Mouse (Mus musculus) left cerebral cortex, adult 9 months (tissue): Measurements from ENCODE around the gene Asic2.

Experiments
- DNase-seq, 2 experiments: peaks; one replicate each; pipeline ENCODE4 v3.0.0; 2022; ENCODE audit warnings: low spot score in 2 of 2

Asic2 gene

DNA sequence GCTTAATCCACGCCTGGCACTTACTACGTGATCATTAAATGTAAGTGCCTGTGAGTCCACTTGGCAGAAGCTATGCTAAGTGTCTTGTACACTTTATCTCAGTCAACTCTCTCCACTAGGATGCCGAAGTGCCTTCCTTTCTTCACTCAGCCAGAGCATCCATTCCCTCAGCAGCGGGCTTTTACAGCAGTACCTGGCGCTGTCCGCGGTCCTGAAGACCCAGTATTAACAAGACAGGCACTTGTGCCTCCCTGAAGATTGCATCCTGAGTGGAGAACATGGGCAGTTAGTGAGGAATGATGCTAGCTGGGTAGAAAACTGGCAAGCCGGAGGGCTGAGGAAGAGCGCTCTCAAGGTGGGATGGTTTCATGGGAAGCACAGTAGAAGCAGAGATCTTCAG is 852.6 kb downstream of the Asic2 start:
- no peak for DNase-seq

DNA sequence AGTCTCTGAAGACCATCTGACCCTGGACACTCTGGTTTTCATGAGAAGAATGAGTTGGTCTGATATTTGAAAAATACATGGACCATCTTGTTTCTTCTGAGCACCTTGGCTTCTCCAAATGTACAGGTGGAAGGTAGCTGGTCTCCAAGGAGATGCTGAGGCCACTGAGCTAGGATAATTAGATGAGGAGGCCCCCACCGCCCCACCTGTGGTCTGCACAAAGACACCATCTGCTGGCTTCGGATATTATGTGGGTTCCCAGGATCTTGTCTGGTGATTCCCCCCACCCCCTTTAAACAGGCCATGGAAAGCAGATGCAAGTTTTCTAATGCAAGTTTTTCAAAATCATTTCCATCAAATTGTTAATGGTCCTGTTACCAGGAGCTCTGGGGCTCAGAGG is 856.6 kb downstream of the Asic2 start:
- DNase-seq: no peak

DNA sequence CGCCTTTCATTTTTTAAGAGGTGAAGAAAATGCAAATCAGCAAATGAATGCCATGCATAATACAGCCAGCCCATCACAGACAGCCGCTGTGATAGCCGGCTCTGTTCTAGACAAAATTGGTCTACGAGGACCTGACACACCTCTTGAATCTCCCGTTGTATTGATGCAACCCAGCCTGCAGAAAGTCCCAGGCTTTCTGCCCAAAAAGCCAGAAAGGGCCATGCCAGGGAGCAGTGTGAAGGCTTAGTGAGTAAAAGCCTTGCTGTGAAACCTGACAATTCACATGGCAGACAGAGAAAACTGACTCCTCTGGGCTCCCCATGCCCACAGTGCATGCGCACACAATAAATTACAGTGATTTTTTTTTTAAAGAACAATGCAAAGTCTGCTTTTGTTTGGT is 858.2 kb downstream of the Asic2 start:
- DNase-seq: no peak

DNA sequence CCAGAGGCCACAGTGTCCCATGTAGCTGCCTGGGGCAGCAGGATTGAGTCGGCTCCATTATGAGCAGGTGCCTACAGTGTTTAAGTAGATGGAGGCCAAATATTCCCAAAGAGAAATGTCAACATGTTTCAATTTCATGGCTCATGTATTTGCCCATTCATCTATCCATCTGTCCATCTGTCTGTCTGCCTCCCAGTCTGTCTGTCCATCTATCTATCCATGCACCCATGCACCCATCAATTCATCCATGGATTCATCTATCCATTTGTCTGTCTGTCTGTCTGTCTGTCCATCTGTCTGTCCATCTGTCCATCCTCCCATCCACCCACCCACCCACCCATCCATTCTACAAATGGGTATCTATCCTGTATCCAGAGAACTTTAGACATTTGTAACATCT is 861.3 kb downstream of the Asic2 start:
- no peak for DNase-seq

DNA sequence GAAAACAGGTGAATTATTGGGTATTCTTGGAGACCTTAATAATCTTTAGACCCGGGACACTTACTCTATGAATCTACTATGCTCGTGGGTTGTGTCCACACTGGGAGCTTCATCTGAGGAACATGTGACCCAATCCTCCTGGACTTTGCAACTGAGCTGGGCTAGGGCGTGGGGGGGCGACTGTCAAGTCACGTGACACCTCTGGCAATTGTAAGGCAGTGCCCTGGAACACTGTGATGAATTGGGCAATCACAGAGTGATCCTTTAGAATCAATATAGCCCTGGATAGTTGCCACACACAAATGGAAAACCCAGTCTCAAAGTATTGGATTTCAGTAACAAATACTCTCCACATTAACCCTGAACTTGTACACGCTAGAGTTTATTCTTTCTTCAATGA is 867.4 kb downstream of the Asic2 start:
- no peak for DNase-seq

DNA sequence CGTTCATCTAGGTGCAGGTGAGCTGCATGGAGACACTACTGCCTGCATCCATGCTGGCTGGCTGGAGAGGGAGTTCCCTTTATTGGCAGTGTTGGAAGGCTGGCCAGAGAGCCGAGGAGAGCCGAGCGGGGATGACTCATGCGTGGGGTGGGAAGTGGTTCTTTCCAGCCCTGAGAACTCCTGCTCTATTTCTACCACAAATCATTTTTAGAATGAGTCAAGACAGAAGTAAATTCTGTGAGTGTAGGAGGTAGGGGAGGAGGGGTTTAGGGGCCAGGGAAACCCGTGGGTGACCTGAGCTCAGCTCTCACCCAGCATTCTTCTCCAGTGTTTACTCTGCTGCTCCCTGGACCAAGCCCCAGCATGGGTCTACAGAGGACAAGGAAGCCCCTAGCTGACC is 872.2 kb downstream of the Asic2 start:
- DNase-seq: peak; percentile 64 to 86

DNA sequence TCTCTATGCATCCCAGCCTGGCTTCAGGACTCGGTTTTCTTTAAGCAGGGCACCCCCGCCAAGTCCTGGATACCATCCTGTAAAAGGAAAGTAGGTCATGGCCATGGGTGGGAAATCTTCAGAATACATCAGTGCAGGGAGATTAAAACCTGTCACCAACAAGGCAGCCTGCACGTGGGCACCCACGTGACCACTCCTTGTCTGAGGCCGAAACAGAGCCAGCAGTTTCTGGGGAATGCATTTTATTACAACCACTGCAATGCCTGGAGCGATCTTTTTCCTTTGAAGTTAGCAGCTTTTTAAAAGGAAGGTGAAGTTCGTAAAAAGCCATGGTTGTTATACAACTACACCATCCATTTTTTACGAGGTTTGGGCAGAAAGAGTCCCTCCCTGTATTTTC is 873.7 kb downstream of the Asic2 start:
- peak in 1 of 2 experiments; percentile 60 for DNase-seq

DNA sequence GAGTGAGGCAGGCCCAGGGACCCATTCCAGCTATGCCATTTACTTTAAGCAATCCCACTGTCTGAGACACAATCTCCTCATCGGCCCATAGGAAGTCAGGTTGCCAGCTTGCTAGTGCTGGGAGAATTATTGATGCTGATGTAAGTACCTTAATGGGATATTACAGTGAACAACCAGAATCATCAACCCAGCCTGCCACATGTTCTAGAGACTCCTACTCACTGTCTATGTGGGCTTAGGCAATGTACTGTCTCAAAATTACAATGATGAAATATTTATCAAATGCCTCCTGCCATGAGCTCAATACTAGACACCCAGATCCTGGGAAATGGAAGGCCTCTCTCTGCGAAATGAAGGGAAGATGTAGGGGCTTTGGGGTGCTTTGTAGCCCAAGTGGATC is 876.1 kb downstream of the Asic2 start:
- DNase-seq: no peak

DNA sequence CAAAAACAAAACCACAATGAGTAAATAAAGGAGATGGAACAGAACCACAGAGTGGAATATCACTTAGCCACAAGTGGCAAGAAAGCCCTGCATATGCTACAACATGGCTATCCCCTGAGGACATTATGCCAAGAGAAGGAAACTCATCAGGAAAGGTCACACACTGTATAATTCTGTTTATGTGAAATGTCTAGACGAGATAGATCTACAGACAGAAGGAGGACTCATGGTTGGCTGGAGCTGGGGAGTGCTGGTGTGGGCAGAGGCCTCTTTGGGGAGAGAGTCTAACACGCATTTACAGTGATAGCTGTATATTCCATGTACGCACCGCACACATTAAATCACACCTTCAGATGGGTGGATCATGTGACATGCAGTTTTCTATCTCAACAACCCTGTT is 884.4 kb downstream of the Asic2 start:
- DNase-seq: no peak

DNA sequence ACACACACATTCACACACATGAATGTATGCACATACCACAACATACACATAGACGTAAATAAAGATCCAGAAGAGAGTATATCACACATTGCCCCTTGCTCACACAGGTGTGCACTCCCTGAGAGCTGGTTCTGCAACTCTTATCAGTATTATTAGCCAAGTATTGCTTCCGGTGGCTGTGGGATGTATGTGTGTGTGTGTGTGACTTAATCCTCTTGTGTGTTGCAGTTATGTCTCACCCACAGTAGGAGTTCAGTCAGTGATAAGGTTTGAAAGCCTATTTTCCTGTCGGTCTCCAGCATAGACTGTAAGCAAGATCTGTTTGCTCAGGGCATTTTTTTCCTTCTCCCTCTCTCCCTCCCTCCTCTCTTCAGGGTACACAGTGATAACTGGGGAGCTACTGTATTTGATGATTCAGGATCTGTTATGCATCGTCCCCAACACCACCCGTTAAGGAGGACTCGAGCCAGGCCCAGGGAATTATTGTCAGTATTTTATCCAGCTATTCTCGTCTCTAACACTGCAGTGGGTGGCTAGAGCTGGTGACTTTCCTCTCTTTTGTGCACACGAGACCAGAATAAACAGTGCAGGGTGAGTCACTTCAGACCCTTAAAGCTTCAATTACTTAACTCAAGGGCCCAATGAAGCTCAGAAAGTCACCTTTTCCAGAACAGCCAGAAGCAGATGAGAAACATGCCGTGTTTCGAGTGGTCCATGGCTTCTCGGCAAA is 888.0 kb downstream of the Asic2 start:
- DNase-seq: peak; percentile 42 to 44

DNA sequence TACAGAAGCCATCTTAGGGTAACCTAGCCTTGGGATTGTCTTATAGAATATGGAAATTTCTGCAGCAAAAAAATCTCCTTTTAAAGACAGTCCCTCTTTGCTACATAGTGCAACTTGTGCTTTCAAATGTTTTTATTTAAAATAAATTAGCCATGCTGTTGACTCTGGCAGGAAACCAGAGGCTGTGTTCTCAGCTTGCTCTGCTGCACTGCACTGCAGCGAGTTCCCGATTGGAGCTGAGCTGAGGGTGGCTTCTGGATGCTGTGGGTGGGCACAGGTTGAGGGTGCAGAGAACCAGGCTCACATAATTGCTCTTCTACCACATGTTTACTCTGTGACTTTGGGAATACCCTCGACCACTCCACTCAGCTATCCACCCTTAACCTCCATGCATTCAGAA is 889.0 kb downstream of the Asic2 start:
- DNase-seq: peak in 1 of 2 experiments; percentile 21

DNA sequence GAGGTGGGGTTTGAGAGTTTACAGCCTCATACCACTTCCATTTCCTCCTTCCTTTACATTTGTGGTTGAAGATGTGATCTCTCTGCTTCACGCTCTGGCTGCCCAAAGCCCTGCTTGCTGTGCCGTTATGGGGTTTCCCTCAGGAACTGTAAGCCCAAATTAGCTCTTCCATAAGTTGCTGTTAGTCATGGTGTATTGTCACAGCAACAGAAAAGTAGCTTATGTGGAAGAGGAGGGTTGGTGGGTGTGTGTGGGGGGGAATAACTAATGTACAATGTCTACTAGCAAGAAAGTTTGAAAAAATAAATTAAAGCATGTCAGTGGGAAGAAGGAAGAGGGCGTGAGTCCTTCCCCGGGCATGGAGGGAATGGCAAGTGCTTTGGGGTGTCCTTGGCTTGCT is 896.4 kb downstream of the Asic2 start:
- DNase-seq: peak in 1 of 2 experiments; percentile 26

DNA sequence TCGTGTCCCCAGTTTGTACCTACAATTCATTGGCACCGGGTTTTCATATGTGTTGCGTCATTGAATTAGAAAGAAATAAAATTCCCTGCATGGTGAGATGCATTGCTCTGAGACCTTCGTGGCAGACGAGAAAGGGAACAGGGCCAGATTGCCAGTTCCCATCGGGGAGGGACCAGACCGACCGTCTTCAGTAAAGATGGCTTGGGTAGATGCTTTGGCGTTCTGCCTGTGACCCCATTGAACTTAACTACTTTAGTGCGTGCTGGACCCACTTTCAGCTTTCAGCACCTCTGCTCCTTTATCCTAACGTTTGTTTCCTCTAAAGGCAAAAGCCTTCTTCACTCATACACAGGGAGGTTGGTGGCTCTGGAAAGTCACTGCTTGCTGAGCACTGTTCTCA is 902.9 kb downstream of the Asic2 start:
- no peak for DNase-seq

DNA sequence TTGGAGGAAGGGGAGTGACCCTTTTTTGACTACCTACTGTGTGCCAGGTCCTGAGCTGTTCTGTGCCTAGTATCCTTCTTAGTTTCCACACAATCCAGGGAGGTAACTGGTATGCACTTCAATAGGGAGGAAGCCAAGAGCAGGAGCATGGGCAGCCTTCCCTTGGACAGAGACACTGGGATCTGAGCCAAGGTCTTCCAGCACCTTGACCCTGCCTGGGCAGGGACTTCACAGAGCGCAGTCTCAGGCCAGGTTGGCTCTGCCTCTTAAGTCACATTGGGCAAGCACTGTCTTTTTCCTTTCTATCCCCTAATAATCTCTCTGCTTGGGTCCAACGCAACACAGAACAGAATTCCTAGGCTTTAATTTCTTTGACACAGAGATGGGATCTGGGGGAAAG is 904.3 kb downstream of the Asic2 start:
- no peak for DNase-seq

DNA sequence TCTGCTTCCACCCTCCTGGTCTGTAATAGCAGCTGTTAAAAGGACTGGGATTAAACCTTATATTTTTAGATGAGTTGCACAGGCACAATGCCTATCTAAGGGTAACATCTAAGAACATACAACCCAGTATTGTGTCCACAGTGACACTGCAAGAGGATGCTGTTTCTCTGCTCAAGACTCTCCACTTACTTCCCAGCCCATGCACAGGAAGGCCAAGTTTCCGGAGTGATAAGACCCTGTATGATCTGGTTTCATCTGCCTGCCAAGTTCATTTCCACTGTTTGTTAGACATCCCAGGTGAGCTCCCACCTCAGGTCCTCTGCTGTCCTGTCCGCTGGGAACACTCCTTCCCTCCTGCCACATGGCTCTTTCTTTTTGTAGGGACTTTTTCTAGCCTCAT is 908.2 kb downstream of the Asic2 start:
- DNase-seq: no peak

DNA sequence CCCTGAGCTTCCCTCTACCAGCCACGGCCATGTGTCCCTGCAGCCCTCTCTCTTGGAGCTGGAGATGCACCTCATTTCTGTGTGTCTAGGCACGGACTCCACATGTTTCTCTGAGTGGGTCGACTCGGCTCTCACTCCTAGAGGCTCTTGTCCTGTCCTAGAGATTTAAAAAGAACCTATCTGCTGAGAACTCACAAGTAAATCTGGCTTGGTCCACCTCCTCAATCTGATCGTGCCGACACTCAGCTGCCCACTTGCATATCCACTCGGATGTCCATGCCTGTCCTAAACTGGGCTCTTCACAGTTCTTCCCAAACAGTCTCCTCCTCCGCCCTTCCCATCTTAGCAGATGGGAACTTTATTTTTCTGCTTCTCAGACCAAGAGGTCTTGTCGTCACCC is 908.7 kb downstream of the Asic2 start:
- DNase-seq: peak; percentile 43 to 49

DNA sequence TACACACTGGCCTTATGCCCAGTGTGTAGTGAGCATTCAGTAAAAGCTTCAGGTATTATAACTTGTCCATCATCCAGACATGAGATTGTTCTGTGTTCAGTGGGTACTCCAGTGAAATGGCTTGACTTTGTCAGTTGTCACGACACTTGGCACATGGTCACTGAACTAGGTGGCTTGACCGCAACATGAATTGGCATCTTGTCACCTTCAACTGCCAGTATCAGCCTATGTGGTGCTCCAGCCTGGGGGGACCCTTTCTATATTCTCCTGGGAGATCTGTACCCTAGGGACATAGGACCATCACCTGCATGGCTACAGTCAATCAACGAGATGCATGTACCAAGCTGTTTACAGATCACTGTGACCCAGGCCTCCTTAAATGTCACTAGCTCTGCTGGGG is 910.8 kb downstream of the Asic2 start:
- DNase-seq: no peak

DNA sequence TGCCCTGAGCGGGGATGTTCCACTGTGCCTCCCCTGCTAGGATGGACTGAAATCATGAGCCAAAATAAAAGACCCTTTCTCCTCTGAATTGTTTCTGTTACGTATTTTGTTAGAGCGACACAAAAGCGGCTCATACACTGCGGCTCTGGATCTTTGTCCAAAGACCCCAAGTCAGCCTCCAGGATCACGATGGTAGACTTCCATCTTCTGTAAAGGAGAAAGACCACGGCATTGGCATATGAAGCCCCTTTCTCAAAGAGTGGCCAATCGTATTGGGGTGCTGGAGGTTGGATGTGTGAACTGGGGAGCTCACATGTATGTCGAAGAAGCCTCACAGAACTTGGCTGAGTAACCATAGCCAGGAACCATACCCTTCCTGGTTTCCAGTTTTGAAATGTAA is 911.5 kb downstream of the Asic2 start:
- DNase-seq: no peak

DNA sequence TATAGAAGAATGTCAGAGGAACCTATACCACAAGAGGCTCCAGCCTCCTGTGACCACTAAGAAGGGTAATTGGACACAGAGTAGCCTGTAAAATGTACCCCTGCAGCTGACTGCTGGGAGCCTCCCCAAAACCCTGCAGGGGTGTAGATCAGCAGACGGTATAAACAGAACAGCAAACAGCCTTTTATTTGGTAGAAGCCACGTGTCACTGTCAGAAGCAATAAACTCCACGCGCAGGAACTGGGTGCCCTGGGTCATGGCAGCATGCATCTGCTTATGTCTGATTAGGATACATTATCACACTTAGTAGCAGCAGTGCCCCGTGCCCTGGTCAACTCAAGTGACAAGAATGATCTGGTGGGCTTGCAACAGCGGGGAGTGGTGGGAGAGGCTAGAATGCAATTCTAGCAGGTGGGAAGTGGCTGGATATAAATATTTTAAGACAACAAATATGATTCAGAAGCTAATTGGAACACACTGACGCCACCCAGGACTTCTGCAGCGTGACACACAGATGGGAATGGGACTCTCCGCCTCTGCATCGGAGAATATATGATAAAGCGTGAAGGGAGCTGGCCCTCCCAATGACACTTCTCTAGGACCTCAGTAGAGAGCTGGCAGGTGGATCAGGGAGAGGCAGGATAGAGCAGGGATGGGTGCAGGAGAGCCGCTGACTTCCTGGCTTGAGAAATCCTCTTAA is 912.7 kb downstream of the Asic2 start:
- DNase-seq: peak in 1 of 2 experiments; percentile 53

DNA sequence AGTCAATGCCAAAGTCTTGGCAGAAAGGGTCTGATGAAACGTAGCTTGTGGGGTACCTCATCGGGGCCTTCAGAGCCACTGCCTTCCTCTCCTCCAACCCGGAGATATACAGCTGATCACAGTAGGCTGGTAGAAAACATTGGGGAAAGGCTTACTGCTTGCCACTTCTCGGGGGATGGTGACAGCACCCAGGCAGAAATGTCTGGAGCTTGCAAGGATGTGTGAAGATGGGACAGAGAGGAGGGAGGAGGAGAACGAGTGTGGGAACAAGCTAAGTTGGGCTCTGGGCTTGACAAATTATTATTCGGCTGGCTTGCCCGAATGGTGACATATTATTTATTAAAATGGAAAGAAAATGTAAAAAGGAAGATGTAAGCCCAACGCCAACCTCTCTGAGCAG is 914.4 kb downstream of the Asic2 start:
- peak in 1 of 2 experiments; percentile 32 for DNase-seq

DNA sequence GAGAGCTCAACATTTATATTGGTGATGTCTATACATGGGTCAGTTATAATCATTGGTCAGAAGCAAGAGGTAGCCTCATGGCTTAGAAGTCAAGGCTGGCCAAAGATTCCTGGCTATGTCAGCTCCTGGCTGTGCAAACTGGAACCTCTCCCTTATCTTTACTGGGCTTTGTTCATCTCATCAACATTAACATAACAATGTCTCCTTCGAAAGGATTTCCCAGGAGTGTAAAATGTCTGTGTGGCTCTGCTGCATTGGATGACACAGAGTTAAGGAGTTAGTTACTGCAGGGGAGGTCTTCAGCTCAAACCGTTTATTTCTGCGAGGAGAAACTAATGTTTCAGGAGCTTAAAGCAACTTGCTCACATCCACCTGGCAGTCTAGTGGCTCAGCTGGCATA is 926.6 kb downstream of the Asic2 start:
- DNase-seq: no peak

DNA sequence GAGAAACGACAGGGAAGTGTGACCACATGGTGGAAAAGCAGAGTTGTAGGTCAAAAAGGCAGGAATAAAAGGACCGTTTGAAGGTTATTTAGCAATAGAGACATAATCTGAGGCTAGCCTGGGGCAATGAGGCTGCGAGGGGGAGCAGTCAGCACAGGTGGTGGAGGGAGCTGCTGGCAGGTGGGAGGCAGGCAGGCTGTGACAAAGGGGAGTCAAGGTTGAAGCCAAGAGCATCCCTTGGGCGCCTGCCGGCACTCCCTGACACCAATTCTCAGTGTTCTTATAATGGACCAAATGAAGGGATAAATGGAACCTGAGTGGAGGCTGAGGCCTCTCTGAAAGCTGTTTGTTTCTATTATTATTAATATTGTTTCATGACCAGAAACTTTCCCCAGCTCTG is 928.3 kb downstream of the Asic2 start:
- DNase-seq: no peak

DNA sequence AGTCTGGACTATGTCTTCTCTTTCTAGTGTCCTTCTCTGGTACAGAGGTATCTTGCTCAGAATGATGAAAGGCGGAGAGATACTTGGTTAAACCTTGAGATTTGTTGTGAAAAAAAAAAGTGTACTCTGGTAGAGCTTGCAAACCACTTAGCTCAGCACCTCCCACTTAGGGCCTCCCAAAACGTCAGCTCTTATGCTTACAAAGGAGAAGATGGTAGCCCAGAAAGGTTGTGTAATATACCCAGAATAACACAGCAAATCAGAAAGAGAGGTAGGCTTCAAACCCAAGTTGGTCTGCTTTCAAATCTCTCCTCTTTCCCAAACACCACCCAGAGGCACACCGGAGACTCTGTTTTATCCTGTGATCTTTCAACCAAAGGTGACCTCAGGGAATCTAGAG is 936.1 kb downstream of the Asic2 start:
- no peak for DNase-seq

DNA sequence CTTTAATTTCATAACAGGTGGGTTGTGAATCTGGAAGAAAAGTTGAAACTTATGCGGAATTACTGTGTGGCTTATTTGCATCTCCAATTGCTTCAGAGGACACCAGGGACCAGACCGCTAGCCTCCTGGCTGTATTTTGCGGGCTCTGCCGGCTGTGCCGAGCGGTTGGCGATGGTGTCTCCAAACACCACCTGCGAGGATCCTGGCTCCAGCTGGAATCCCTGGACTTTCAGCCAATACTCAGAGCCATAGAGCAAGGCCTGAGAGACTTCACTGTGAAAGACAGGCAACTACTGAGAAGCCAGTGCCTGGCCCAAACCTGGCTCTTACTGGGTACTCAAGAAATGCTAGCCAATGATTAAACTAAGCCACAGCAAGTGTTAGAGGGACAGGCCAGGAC is 953.5 kb downstream of the Asic2 start:
- no peak for DNase-seq
